Mouse (Mus musculus) intestine, embryonic 16.5 days (tissue): ENCODE results near the gene Zfp740. TPM values are rescaled to one million over a fixed set of nuclear protein-coding genes. Genes with fewer than 3 reads are reported as not detected.

Source experiments
- ATAC-seq: fragments of 200-750 bp; cut with Nextera tagmentation; 2 replicates; pipeline ENCODE4 v1.8.0; 2017; ENCODE audit warnings: moderate TSS enrichment, moderate library complexity
- H3K27ac ChIP-seq: fragments of 300-500 bp; sonication (generic); 2 replicates; pipeline ENCODE4 v1.5.1; 2014; ENCODE audit warnings: mild to moderate bottlenecking, low read length
- H3K27me3 ChIP-seq: fragments of 300-500 bp; sonication (generic); replicated peaks from 2 replicates; pipeline ENCODE4 v1.6.1; 2014; ENCODE audit warnings: low read length, control low read depth, mixed read lengths; ENCODE audit not compliant: control insufficient read depth, insufficient read depth
- H3K36me3 ChIP-seq: fragments of 300-500 bp; sonication (generic); 2 replicates; pipeline ENCODE4 v1.6.1; 2014; ENCODE audit warnings: low read length, control low read depth; ENCODE audit not compliant: control insufficient read depth, insufficient read depth
- H3K4me1 ChIP-seq: fragments of 300-500 bp; sonication (generic); 2 replicates; pipeline ENCODE4 v1.6.1; 2014; ENCODE audit warnings: low read length, control low read depth, mixed read lengths; ENCODE audit not compliant: control insufficient read depth, insufficient read depth
- H3K4me2 ChIP-seq: fragments of 300-500 bp; sonication (generic); 2 replicates; pipeline ENCODE4 v1.6.1; 2014; ENCODE audit warnings: low read depth, low read length, control low read depth
- H3K4me3 ChIP-seq: fragments of 300-500 bp; sonication (generic); 2 replicates; pipeline ENCODE4 v1.5.1; 2014; ENCODE audit warnings: mild to moderate bottlenecking, low read length
- H3K9ac ChIP-seq: fragments of 300-500 bp; sonication (generic); 2 replicates; pipeline ENCODE4 v1.6.1; 2014; ENCODE audit warnings: low read depth, low read length
- H3K9me3 ChIP-seq: fragments of 300-500 bp; sonication (generic); 2 replicates; pipeline ENCODE4 v1.6.1; 2016; ENCODE audit warnings: low read length, control low read depth; ENCODE audit not compliant: control insufficient read depth
- WGBS: fragments of 180-500 bp; shearing (Covaris S2); extraction: QIAGEN DNeasy Blood & Tissue Kit; methylation state at CpG from one replicate; pipeline ENCODE4 v1.1.7; 2014; 5-methylcytosine and 5-hydroxymethylcytosine counted together
- polyA plus RNA-seq: library from polyadenylated mRNA; unstranded; fragments of >200 nt; fragmentation: Nextera tagmentation; extraction: Ambion mirVana; gene quantifications from 2 replicates; pipeline ENCODE4 v1.2.1, GENCODE M21; 2015

Gene Zfp740
- polyA plus RNA-seq, 1 experiment from 2014 or later, result 33.6 TPM

DNA sequence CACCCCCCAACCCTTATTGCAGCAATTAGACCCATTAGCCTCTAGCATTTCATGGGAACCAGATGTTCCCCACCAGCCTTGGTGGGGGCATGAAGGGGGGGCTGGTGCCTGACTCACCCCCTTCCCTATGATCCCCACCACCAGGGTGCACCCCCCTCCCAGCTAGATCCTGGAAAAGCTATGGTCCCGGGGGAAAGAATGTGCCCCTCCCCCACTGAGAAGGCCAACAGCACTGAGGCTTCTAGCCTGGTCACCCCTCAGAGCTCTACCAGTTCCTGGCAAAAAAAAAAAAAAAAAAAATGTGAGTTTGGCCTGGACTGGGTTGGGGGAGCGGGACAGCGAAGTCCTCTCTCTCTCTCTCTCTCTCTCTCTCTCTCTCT lies 45.8 kb downstream of the Zfp740 start:
- ATAC-seq, result no peak
- H3K9me3 ChIP-seq, result no peaks in the 10 kb centered on the region
- peak overlapping the region; percentile 96; the same call in 1 of the 2 replicates for H3K4me2 ChIP-seq
- no peak overlapping the region for H3K4me3 ChIP-seq
- H3K36me3 ChIP-seq, result no peaks in the 10 kb centered on the region
- no peaks in the 10 kb centered on the region for H3K27me3 ChIP-seq
- H3K27ac ChIP-seq, result peak overlapping the region; percentile 68
- H3K4me1 ChIP-seq, result peaks cover 38% of the 10 kb centered on the region
- no peak overlapping the region for H3K9ac ChIP-seq
- whole genome bisulfite sequencing, result 24% methylated on average over 3 of the region's 3 CpGs

DNA sequence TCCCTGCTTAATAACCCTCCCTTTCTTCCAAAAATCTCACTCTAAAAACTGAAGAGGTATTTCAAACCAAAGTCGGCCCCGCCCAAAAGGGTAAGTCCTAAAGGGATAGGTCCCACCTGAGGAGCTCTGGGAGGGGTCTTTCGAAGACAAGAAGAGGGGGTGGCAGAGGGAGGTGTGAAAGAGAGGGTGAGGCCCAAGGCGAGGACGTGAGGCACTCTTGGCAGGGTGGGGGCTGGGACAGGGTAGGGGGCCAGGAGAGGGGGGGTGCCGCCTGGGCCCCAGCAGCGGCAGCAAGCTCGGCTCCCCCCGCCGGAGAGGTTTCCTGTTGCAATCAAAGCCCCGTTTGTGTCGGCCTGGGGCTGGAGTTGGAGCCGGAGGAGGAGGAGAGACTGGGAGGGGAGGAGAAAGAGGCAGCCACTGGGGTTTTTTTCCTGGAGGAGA lies 46.2 kb downstream of the Zfp740 start:
- H3K4me3 ChIP-seq, result peak overlapping the region; percentile 8
- H3K36me3 ChIP-seq, result no peaks in the 10 kb centered on the region
- no peaks in the 10 kb centered on the region for H3K27me3 ChIP-seq
- WGBS, result 6% methylated on average over 13 of the region's 13 CpGs
- peaks cover 33% of the 10 kb centered on the region for H3K4me1 ChIP-seq
- peak overlapping the region; percentile 38; the same call in 1 of the 2 replicates for H3K9ac ChIP-seq
- H3K4me2 ChIP-seq, result peak overlapping the region; percentile 45
- no peaks in the 10 kb centered on the region for H3K9me3 ChIP-seq
- no peak for ATAC-seq
- H3K27ac ChIP-seq, result peak overlapping the region; percentile 68

DNA sequence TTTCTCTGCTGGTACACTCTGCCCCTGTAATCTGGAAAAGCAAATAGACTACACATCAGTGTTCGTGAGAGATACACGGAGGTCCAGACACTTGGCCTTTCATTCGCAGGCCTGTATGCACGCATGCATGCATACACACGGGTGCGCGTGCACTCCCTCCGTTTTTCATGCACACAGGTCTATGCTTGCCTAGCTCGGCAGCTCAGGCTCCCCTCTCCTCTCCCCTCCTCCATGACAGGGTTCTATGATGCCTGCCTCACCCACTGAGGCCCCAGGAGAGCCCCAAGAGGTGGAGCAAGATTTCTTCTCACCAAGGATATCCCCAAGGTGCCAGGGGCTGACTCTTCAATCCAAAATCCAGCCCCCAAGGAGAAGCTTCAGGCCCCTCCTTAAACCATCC lies 46.9 kb downstream of the Zfp740 start:
- Histone ChIP-seq H3K4me3 (no peak overlapping the region), H3K4me2 (0 out of 2 replicates have a peak overlapping the region, but pooled peaks have one; percentile 45)
- no peak for ATAC-seq

DNA sequence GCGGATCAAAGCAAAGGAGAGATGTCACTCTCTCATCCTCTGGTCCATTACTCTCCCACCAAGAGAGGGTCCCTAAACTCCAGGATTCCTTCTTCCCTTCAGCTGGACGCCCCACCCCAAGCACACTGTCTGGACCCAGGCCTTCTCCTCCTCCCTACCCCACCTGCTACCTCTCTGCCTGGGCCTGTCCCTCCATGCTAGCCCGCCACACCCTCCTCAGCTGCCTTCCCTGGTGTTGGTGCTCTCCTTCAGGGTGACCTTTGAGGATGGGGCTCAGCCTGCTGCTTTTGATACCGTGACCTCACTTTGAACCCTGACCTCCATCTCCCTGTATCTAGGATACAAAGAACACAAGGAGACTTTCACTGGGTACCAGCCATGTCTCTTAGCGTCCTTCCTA lies 47.5 kb downstream of the Zfp740 start:
- no peak for ATAC-seq
- WGBS, result 68% methylated on average over 5 of the region's 5 CpGs
- no peak overlapping the region for H3K4me2 ChIP-seq

More for the DNA sequence above, 46.9 kb downstream of the Zfp740 start:
- peak overlapping the region; percentile 68 for H3K27ac ChIP-seq
- 0 out of 2 replicates have a peak overlapping the region, but pooled peaks have one; percentile 38 for H3K9ac ChIP-seq
- no peaks in the 10 kb centered on the region for H3K36me3 ChIP-seq
- no peaks in the 10 kb centered on the region for H3K9me3 ChIP-seq
- H3K27me3 ChIP-seq, result no peaks in the 10 kb centered on the region
- WGBS, result 49% methylated on average over 9 of the region's 9 CpGs
- H3K4me1 ChIP-seq, result peaks cover 30% of the 10 kb centered on the region

DNA sequence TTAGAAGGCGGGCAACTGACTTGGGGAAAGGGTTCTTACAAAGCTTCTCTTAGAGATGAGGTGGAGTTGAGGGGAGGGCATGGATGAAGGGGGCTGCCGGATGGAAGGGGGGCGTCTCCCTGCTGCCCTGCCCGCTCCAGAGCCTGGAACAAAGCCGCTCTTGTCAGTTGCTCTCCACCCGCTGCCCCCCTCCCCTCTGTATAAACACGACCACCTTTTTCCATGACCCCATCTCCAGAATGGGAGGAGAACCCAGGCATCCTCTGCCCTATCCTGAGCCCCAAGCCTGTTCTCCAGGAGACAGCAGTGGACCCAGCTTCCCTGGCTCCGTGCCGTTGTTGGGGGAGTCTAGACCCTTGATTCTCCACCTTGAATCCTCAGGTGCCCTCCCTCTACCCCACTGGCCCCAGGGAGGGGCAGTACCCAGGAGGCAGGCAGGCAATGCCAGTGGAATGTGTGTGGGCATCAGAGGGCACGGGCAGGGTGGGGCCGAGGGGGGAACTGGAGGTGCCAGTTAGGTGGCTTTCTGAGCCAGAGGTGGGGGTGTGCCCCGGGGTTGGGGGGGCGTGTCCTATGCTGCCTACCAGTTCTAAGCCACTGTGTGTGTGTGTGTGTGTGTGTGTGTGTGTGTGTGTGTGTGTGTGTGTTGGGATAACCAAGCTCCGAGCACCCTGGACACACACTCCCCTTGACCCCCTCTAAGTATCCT lies 52.7 kb downstream of the Zfp740 start:
- Histone ChIP-seq H3K4me3 (no peak overlapping the region), H3K27me3 (no peaks in the 10 kb centered on the region), H3K9ac (no peak overlapping the region), H3K4me2 (no peak overlapping the region), H3K27ac (no peak overlapping the region), H3K4me1 (peaks cover 23% of the 10 kb centered on the region), H3K9me3 (no peaks in the 10 kb centered on the region), H3K36me3 (no peaks in the 10 kb centered on the region)
- no peak for ATAC-seq
- 45% methylated on average over 14 of the region's 14 CpGs for WGBS

More for the DNA sequence above, 47.5 kb downstream of the Zfp740 start:
- H3K4me3 ChIP-seq, result no peak overlapping the region
- no peaks in the 10 kb centered on the region for H3K27me3 ChIP-seq
- no peak overlapping the region for H3K27ac ChIP-seq
- peaks cover 25% of the 10 kb centered on the region for H3K4me1 ChIP-seq
- H3K9me3 ChIP-seq, result no peaks in the 10 kb centered on the region
- no peaks in the 10 kb centered on the region for H3K36me3 ChIP-seq
- no peak overlapping the region for H3K9ac ChIP-seq

DNA sequence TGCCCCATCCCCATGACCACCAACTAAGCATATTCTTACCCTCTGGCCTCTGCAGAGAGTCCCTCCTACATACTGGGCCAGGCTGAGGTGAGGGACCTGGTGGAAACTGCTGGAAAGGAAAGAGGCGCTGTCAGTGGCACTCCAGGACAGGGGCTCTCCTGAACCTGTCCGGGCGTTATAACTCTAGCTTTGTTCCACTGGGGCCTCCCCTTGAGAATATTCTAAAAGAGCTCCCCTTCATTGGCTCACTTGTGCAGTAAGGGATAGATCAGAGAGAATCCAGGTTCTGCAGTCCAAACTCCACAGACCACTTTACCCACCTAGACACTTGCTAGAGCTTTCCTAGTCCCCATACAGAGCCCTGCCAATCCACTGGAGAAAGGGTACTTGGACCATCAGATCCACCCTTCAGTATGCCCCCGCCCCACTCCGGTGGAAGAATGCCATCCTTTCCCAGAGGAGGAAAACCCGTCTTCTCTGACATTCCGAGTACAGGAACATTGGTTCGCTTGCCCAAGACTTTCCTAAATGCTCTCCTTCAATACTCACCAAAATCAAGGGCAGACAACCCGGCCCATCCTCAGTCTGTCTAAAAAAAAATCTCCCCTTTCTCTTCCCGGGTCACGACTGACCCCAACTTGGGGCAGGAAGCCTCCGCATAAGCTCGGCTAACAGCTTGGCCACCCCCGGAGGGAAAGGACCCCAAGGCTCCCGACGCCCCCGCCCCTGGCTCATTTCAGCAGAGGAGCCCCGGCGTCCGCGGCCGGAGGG lies 53.6 kb downstream of the Zfp740 start:
- ATAC-seq, result no peak; the same call in 1 of the 2 replicates
- peak overlapping the region; percentile 98 for H3K4me2 ChIP-seq
- H3K27ac ChIP-seq, result peak overlapping the region; percentile 19; the same call in 1 of the 2 replicates
- H3K4me3 ChIP-seq, result peak overlapping the region; percentile 65
- no peaks in the 10 kb centered on the region for H3K9me3 ChIP-seq
- 15% methylated on average over 22 of the region's 22 CpGs for WGBS
- peak overlapping the region; percentile 76 for H3K9ac ChIP-seq
- H3K27me3 ChIP-seq, result no peaks in the 10 kb centered on the region
- no peaks in the 10 kb centered on the region for H3K36me3 ChIP-seq
- H3K4me1 ChIP-seq, result peaks cover 23% of the 10 kb centered on the region

DNA sequence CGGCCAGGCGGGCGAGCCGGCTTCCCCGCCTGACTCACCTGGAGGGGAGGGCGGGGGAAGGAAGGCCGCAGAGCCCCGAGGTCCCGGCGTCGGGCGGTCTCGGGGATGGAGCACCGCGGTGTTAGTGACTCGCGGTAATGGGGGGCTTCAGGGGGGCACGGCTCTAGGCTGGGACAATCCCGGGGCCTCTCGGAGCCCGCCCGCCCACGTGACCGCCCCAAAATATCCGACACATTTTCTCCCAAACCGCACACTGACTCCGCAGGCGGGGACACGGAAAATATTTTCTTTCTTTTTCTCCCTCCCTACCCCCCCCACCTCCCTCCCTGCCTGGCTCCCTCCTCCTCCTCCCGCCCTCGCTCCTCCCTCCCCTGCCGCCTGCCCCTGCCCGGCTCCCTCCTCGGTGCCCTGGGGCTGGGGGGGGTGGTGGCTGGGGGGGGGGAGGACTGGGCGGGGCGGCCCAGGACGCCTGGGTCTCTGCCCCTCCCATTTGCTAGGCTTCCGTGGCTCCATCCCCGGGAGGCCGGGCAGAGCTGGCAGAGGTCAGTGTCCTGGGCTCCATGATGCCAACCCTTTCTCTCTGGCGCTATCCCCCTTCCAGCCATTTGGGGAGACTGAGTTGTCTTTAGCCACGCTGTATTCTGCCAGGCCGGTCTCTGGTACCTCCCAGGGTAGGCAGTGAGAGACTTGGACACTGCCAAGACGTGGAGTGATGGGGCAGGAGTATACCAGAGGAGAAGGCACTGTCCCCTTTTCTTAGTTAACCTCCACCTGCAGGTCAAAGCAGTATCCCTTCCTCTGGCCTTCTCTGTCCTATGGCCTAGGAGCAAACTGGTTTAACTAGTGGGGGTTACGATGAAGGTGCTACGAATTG lies 54.4 kb downstream of the Zfp740 start, which contains the start of gene Rarg:
Gene Rarg (minus strand): TSS at position 316 of the 874 bp plus-strand sequence.
- peaks cover 23% of the 10 kb centered on the region for H3K4me1 ChIP-seq
- H3K4me2 ChIP-seq, result peak within 1 kb of the TSS; percentile 98
- H3K27ac ChIP-seq, result peak within 1 kb of the TSS; percentile 19; the same call in 1 of the 2 replicates

DNA sequence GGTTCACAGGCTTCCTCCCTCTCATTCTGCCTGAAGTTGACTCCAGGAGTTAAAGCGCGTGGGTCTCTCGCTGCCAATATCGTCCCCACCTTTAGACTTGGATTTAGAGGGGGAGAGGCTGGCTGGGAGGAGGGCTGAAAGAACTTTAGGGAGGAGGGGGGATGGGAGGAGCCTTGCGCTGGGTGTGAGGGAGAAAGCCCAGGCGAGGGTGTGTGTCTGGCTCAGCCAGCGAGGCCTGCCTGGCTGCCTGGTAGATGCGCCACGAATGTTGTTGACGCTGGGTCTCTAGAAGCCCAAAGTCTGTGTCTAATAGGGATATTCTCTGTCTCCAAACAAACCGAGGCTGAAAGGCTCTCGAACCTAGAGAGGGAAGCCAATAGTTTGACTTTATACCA lies 55.0 kb downstream of the Zfp740 start:
- Histone ChIP-seq H3K9ac (0 out of 2 replicates have a peak overlapping the region, but pooled peaks have one; percentile 76), H3K36me3 (no peaks in the 10 kb centered on the region), H3K4me2 (peak overlapping the region; percentile 98), H3K27ac (peak overlapping the region; percentile 13; the same call in 1 of the 2 replicates), H3K4me1 (peaks cover 23% of the 10 kb centered on the region), H3K4me3 (peak overlapping the region; percentile 65), H3K9me3 (no peaks in the 10 kb centered on the region), H3K27me3 (no peaks in the 10 kb centered on the region; the same call in 1 of the 2 replicates)
- 15% methylated on average over 12 of the region's 12 CpGs for WGBS
- 0 out of 2 replicates have a peak, but pooled peaks have one; percentile 42 for ATAC-seq

More for the DNA sequence above, 54.4 kb downstream of the Zfp740 start, which contains the start of gene Rarg:
- peak within 1 kb of the TSS; percentile 76 for H3K9ac ChIP-seq
- ATAC-seq, result peak; percentile 52
- no peaks in the 10 kb centered on the region for H3K27me3 ChIP-seq
- H3K9me3 ChIP-seq, result no peaks in the 10 kb centered on the region
- no peaks in the 10 kb centered on the region for H3K36me3 ChIP-seq
- H3K4me3 ChIP-seq, result peak within 1 kb of the TSS; percentile 65
- WGBS, result 2% methylated on average over 37 of the region's 46 CpGs
